Mouse (Mus musculus) heart, postnatal 14 days (tissue): ENCODE measurements at regions not wholly inside any gene's neighbourhood (a gene's known extent, or its start where the extent isn't known, plus 50 kb on each side); places are given as distances from the start of the nearest gene placed in this dataset.

Experiments used
- DNase-seq, 2 experiments: peaks; one replicate each; pipeline ENCODE4 v3.0.0; 2021 to 2022
- intact Hi-C: fragments of 180-260 bp; cut with DNase I; formaldehyde crosslinking; loops from one replicate; pipeline ENCODE4 v1.15.1; 2025

DNA sequence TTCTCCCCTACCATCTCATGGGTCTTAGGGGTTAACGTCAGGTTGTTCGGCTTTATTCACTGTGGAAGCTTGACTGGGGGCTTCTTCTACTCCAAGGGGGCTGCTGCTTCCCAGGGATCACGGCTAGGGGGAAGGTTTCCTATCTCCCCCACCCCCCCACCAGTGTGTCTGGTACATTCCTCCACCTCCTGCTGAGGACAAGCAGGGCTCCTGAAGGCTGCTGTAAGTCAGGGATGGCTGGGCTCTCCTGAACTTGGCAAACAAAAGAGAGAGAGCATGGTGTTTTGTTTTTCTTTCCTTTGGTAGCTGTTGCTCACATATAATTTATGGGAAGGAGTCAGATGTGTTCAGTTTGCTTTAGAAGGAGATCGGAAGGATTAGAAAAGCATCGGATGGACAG is 54.7 kb upstream of the Commd3 start:
- intact Hi-C loops: no loop called here
- DNase-seq: no peak

DNA sequence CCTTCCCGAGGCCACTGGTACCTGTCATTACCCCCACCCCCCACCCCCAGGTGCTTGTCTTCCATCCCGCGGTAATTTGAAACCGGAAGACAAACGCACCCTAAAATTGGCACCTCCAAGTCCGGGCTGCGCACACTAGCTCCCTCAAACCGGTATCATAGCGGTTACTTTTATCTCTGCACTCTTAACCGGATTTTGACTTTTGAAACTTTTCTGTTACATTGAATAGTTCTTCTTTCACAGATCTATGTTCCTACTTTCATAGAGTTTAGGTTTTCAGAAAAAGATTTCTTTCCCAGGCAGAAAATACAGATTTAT is 62.4 kb upstream of the Commd3 start:
- no peak for DNase-seq
- intact Hi-C loops: loop anchor here (5.0 kb wide), 2 partner anchors 62 to 87 kb away; partner anchors contain the start of gene Commd3

- intact Hi-C loops: loop anchor here (5.0 kb wide), 2 partner anchors 63 to 88 kb away; partner anchors contain the start of gene Commd3
- DNase-seq: peak; percentile 11 to 24
Observed at GRCm38 (mm10) chr2:18609075-18609867, 62.9 kb upstream of the Commd3 start.

DNA sequence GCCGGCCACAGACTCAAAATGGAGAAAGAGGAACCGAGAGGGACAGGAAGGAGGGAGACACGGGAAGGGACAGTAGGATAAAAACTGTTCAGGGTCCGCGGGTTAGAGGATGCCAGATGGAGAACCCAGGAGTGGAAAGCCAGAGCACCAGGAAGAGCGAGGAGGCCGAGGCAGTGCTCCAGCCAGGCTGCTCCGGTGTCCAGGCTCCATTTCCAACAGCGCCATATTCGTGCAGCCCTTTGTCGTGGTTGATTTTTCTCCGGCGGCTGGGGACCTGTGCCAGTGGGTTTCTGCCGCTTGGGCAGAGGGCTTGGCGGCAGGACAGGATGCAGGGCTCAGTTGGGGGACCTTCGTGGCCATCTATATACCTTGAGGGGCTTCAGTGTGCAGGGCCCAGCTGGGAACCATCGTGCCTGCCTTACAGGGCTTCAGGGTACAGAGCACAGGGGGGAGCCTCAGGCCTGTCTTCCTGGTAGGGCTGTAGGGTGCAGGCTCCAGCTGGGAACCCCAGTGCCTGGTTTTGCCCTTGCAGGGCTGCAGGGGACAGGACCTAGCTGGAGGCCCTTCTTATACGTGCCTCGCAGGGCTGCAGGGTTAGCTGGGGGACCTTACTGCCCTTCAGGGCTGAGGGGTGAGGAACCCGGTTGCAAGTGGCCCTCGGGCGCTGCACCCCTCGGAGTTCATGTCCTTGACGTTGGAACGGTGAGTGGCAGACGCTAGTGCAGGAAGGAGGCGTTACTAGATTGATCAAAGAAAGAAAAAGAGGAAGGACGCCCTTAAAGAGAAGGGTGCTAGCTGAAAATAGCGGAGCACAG is 63.7 kb upstream of the Commd3 start:
- DNase-seq: peak; percentile 34 to 51

DNA sequence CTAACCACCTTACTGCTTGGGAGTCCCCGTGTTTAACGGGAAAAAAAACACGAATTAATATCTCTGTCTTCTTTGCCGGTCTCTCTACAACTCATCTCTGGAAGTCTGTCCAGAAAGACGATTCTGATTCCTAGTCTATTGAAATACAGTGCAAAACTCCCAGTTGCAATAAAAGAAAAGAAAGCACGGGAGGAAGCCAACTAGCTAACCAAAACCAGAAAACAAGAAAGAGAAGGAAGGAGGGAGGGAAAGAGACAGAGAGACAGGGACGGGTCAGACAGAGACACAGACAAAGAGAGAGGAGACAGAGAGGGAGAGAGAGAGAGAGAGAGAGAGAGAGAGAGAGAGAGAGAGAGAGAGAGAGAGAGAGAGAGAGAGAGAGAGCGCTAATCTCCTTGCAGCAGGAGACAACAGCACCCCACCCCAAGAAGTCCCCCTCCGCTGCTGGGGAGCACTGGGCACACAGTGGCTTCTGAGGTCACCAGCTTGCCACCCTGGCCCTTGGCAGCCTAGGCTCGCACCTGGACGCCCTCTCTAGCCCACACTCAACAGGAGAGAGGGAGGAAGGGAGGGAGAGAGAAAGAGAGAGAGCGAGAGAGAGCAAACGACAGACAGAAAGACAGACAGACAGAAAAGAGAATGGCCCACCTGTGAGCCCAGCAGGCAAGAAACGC is 64.5 kb upstream of the Commd3 start:
- peak in 1 of 2 experiments; percentile 7 for DNase-seq
- intact Hi-C loops: loop anchor here (5.0 kb wide), 2 partner anchors 65 to 90 kb away; partner anchors contain the start of gene Commd3

More for the DNA sequence above, 63.7 kb upstream of the Commd3 start:
- intact Hi-C loops: loop anchor here (5.0 kb wide), 2 partner anchors 64 to 89 kb away; partner anchors contain the start of gene Commd3

DNA sequence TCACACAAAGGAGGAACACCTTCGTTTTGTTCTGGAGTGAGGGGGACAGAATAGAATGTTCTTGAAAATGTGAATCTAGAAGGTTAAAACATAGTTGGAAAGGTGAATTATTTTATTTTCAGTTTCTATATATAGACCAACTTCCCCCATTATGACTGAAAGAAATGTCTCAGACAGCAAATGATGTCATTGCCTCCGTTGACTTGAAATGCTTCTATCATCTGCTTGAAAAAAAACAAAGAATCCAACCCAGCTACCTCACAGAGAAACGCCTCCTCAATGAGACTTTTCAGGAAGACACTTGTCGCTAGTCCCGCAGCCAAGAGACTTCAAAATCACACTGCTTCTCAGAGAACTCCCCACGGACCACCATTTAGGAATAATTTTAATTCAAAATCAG is 65.1 kb upstream of the Commd3 start:
- intact Hi-C loops: loop anchor here (5.0 kb wide), 2 partner anchors 65 to 90 kb away; partner anchors contain the start of gene Commd3
- DNase-seq: no peak

DNA sequence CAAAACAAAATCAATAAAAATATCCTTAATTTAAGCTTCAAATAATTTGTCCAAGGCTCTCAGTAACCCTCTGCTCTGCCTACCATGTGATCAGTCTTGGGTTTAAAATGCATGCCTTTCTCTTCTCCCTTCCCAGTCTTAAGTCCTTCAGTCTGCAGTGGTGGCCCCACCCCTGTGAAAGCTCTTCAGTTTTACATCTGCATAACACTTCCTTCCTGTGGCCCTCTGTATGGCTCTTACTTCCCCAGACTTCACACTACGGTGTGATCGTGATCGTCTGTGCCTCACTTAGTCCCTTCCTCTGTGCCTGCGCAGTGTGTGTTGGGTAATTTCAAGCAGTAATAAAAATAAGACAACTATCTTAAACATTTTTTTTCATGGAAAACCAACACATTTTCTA is 80.0 kb upstream of the Commd3 start:
- DNase-seq: no peak
- intact Hi-C loops: no loop called here

GRCm38 (mm10) chr2:18588232-18588631 is 84.0 kb upstream of the Commd3 start:
- no peak for DNase-seq
- intact Hi-C loops: loop anchor here (5.0 to 10.0 kb wide), 4 partner anchors 104 to 563 kb away; partner anchors contain the start of genes Dnajc1 and Spag6

DNA sequence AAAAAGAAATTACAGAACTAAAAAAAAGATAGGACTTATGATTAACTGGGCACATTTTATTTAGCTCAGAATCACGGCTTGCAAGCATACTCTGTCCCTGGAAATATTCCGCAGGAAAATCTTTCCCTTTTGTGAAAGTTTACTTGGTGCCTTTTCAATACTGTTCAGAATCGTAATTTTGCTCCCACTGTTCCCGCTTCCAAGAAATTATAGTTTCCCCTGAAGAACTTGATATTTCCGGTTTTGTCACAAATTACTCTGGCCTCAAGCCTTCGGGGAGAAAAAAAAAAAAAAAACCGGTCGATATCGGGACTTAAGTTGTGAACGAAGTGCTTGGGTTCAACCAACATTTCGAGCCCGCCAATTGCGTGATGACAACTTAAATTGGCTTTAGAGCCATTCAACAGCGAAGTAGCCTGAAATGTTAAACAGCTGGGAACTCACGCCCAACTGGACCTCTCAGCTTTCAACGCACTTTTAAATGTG is 84.4 kb upstream of the Commd3 start:
- intact Hi-C loops: loop anchor here (2.0 to 10.0 kb wide), 5 partner anchors 83 to 563 kb away; partner anchors contain the start of genes Dnajc1 and Spag6
- DNase-seq: no peak

GRCm38 (mm10) chr2:18586925-18587724 is 85.1 kb upstream of the Commd3 start:
- DNase-seq: peak; percentile 85 to 89

GRCm38 (mm10) chr2:18585564-18586336 is 86.4 kb upstream of the Commd3 start:
- DNase-seq: no peak
- intact Hi-C loops: loop anchor here (2.0 to 10.0 kb wide), 5 partner anchors 85 to 561 kb away; partner anchors contain the start of genes Dnajc1 and Spag6

More at GRCm38 (mm10) chr2:18586925-18587724, 85.1 kb upstream of the Commd3 start:
- intact Hi-C loops: loop anchor here (2.0 to 10.0 kb wide), 5 partner anchors 84 to 562 kb away; partner anchors contain the start of genes Dnajc1 and Spag6

GRCm38 (mm10) chr2:18558133-18558532 is 114.1 kb upstream of the Commd3 start:
- intact Hi-C loops: no loop called here

DNA sequence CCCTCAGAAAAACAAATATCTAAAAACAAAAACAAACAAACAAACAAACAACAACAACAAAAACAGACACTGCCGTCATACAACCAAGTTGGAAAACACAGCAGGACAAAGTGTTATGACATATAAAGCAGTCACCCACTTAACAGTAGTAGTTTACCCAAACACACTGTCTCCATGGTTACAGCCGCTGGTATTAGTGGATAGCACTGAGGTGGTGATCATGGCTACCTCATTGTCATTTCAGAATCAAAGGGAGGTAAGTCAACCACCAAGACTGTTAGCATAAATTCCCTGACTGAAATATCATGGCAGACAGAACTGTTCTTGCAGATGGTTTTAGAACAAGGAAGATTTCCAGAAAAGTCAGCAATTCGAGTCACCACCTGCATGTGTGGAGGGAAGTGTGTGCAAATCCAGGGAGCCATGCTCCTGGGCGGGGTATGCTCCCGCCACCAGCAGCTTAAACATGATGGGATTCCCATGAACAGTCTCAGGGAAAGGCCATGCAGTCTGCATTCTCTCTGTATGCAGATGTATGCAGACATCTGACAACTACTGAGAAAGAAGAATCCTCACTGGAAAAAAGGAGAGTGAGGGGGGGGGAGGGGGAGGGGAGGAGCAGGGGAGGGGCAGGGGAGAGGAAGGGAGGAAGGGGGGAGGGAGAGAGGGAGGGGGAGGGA is 124.1 kb upstream of the Commd3 start:
- DNase-seq: no peak
- intact Hi-C loops: no loop called here

More at GRCm38 (mm10) chr2:18558133-18558532, 114.1 kb upstream of the Commd3 start:
- DNase-seq: no peak

DNA sequence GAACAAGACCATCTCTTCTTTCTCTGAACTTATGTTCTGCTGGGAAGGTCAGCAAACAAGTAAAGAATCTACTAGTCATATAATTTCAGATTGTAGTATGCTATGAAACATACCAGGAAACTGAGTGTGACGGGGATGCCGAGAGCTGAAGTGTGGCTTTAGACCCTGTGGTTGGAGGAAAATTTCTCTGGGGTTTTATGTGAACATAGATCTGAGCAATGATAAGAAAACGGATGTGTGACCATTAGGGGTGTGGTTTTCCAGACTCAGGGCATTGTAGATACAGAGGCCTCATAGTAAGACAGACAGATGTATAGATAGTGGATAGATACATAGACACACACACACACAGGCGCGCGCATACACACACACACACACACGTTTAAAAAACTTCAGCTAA is 131.8 kb upstream of the Dnajc1 start:
- intact Hi-C loops: no loop called here
- DNase-seq: no peak

GRCm38 (mm10) chr2:18523911-18524310 is 131.3 kb upstream of the Dnajc1 start:
- DNase-seq: no peak
- intact Hi-C loops: no loop called here

DNA sequence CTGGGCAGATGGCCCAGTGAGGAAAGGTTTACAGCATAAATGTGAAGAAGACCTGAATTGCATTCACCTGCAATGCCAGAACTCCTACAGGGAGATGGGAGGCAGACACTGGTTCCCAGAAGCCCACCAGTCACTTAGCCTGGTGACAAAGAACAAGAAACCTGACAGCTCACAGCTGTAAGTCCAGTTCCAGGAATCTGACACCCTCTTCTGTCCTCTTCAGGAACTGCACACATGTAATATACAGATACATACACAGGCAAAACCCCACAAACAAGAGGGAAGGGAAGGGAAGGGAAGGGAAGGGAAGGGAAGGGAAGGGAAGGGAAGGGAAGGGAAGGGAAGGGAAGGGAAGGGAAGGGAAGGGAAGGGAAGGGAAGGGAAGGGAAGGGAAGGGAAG is 120.8 kb upstream of the Dnajc1 start:
- peak in 1 of 2 experiments; percentile 8 for DNase-seq
- intact Hi-C loops: no loop called here

- DNase-seq: no peak
- intact Hi-C loops: no loop called here
Observed at GRCm38 (mm10) chr2:18509317-18509716, 116.7 kb upstream of the Dnajc1 start.

DNA sequence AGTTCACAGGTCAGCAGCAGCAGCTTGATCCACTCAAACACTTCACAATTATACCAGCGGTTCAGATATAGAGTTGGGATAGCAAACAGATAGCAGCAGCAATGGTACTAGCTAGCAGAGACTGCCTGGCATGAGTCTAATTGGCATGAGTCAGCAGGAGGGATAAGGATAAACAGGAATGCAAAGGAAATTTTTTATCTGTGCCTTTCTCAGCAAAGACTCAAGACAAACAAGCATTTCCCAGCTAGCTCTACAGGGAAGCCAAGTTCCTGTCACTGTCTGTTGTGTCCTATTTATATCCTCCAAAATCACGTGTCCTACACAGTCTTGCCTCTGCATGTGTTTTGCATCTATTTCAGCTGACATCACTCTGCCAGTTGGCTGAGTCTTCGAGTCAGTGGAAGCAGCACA is 80.7 kb upstream of the Dnajc1 start:
- intact Hi-C loops: no loop called here
- peak; percentile 16 to 45 for DNase-seq
